Mouse (Mus musculus) spleen, adult 2 months (tissue): ENCODE results near the gene Zdhhc5. TPM values are rescaled to one million over a fixed set of nuclear protein-coding genes. Genes with fewer than 3 reads are reported as not detected.
A peak's percentile ranks its signal among the peaks of the same experiment; 100 is the strongest.

Experiments
- DNase-seq, 2 experiments: peaks; one replicate each; pipeline versions ENCODE4 v3.0.0 to v3.0.0-alpha.2; 2012 to 2021; ENCODE audit warnings: low spot score in 2 of 2, low read depth in 1 of 2
- H3K27ac ChIP-seq: fragments of 200-500 bp; 2 replicates; pipeline ENCODE4 v1.5.1; 2012; ENCODE audit warnings: low read length, inconsistent platforms; ENCODE audit not compliant: insufficient read depth
- H3K27me3 ChIP-seq: fragments of 200-500 bp; 2 replicates; pipeline ENCODE4 v1.6.1; 2012; ENCODE audit warnings: mild to moderate bottlenecking, moderate library complexity, low read length, inconsistent platforms; ENCODE audit not compliant: control insufficient read depth, insufficient read depth
- H3K36me3 ChIP-seq: fragments of 200-500 bp; 2 replicates; pipeline ENCODE4 v1.6.1; 2012; ENCODE audit warnings: mild to moderate bottlenecking, low read length, inconsistent platforms; ENCODE audit not compliant: control insufficient read depth, insufficient read depth
- H3K4me1 ChIP-seq: fragments of 200-500 bp; 2 replicates; pipeline ENCODE4 v1.6.1; 2011; ENCODE audit warnings: inconsistent platforms; ENCODE audit not compliant: control insufficient read depth, insufficient read depth, insufficient read length
- H3K4me3 ChIP-seq: fragments of 200-500 bp; 2 replicates; pipeline ENCODE4 v1.5.1; 2011; ENCODE audit warnings: mild to moderate bottlenecking, inconsistent platforms; ENCODE audit not compliant: insufficient read depth, insufficient read length; ENCODE audit errors: extremely low read depth
- CTCF ChIP-seq: fragments of 200-500 bp; IDR thresholded peaks from 2 replicates; pipeline ENCODE4 v1.5.1; 2011; ENCODE audit warnings: mild to moderate bottlenecking, inconsistent platforms; ENCODE audit not compliant: insufficient read depth, insufficient read length, insufficient replicate concordance; ENCODE audit errors: extremely low read depth
- POLR2A ChIP-seq: fragments of 200-500 bp; IDR thresholded peaks from 2 replicates; pipeline ENCODE4 v1.6.1; 2011; ENCODE audit warnings: low read depth, low read length, inconsistent platforms
- WGBS: fragments of 180-500 bp; shearing (Covaris S2); methylation state at CpG from one replicate; pipeline ENCODE4 v1.1.7; 2018; 5-methylcytosine and 5-hydroxymethylcytosine counted together
- polyA plus RNA-seq: library from polyadenylated mRNA; depleted of rRNA; stranded (reverse); fragments of >200 nt; gene quantifications from 2 replicates; pipeline ENCODE4 v1.2.3, GENCODE M21; 2012

The Zdhhc5 gene
- polyA plus RNA-seq, 1 experiment, result 24.2 TPM

DNA sequence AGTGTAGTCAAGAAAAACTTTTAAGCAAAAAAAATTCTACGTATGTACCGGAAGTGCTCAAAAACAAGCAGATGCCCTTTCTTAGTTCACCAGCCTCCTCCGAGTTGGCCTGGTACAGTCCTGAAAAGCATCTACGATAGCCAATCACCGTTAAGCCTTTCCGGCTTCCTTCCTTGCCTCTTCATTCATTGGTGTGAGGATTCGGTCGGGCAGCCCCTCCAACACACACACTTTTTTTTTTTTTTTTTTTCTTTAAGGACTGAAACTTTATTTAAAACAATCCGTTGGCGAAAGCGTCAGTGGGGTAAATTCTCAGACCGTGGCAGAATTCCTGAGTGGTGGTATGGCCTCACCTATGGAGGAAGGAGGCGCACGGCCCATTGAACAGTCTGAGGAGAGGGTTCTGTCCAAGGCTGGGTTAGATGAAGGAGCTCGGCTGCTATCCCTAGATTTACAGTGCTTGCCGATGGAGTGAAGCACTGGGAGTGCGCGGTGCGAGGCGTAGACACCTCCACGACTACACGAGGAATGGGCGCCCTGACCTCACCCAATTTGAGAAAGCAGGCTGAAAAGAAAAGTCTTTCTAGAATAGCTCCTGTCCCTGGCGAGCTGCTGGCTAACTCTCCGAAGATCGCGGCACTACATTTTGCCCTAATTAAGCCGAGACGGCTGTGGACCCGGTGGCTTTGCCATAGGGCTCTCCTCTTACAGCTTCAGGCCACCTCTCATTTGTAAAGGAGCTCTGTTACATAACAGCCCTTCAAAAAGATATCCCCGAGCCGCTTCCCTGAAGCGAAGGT, 782 bp upstream of the Zdhhc5 start:
- peaks cover 2% of the 10 kb centered on the region for H3K36me3 ChIP-seq
- H3K27ac ChIP-seq, result peak overlapping the region; percentile 94
- H3K4me3 ChIP-seq, result peak overlapping the region; percentile 98
- peaks cover 3% of the 10 kb centered on the region for H3K4me1 ChIP-seq
- WGBS, result under 1% methylated on average over 33 of the region's 33 CpGs
- TF ChIP-seq POLR2A (no peak), CTCF (no peak)
- peak; percentile 74 to 98 for DNase-seq
- H3K27me3 ChIP-seq, result no peaks in the 10 kb centered on the region

DNA sequence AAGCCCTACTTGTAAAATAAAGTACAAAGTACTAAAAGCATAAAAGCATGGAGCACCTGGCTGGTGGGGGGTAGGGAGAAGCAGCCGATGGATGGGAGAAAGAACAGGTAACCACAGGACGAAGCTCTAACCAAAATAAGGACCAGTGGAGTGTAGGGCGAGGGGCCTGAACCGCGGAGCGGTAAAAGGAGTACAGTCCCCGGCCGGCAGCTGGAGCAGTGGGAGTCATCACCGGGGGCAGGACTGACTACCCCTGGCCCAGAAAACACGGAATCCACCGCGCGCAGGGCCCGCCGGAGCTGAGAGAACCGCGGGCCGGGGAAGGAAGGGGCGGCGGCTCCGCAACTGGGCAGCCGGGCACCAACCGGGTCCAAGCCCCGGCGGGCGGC, 564 bp downstream of the Zdhhc5 start:
- WGBS, result 0% methylated on average over 23 of the region's 26 CpGs
- H3K36me3 ChIP-seq, result peaks cover 8% of the 10 kb centered on the region
- peak overlapping the region; percentile 93 for H3K27ac ChIP-seq
- peaks cover 3% of the 10 kb centered on the region for H3K4me1 ChIP-seq
- TF ChIP-seq POLR2A (no peak), CTCF (no peak)
- H3K4me3 ChIP-seq, result peak overlapping the region; percentile 76
- no peaks in the 10 kb centered on the region for H3K27me3 ChIP-seq
- DNase-seq, result no peak

DNA sequence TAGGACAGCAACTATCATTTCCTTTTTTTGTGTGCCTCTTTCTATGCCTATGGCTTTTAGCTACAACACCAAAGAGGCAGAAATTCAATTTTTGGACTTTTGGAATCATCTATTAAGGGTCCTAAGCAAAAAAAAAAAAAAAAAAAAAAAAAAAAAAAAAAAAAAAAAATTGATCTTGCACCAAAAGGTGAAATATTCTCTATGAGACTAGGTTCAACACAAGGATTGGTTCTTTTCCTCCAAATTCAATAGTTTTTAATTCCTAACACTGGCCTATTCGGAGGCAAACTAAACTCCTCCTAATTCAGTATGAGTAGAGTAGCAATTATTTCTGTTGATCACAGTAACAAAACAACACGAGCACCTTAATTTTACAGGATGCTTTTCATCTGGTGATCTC, 3.1 kb downstream of the Zdhhc5 start:
- Histone ChIP-seq H3K36me3 (peaks cover 17% of the 10 kb centered on the region), H3K27me3 (no peaks in the 10 kb centered on the region), H3K4me3 (no peak overlapping the region), H3K27ac (no peak overlapping the region), H3K4me1 (peaks cover 3% of the 10 kb centered on the region)
- TF ChIP-seq CTCF, result no peak
- no peak for TF ChIP-seq POLR2A
- DNase-seq, result no peak
- 96% methylated on average over 2 of the region's 2 CpGs for WGBS

DNA sequence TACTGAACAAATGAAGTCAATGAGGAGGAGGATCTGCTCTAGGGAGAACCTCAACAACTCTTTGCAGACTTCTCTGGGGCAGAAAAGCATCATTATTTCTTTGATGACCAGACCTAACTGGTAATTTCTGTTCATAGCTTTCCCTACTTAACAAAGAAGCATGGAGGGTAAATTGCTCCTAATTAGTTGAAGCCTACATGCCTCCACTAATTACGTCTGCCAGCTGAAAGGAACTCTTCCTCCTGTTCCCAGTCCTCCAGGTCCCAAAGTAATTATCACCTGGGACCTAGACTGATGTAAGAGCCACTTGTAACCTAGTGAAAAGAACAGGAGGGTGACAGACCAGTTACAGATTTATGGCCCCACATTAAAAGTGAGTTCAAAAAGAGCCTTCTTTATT, 7.5 kb downstream of the Zdhhc5 start:
- no peaks in the 10 kb centered on the region for H3K4me1 ChIP-seq
- TF ChIP-seq CTCF, result no peak
- no peaks in the 10 kb centered on the region for H3K27me3 ChIP-seq
- H3K4me3 ChIP-seq, result no peak overlapping the region
- WGBS, result 88% methylated on average over 1 of the region's 1 CpGs
- H3K27ac ChIP-seq, result no peak overlapping the region
- peaks cover 19% of the 10 kb centered on the region for H3K36me3 ChIP-seq
- no peak for DNase-seq

DNA sequence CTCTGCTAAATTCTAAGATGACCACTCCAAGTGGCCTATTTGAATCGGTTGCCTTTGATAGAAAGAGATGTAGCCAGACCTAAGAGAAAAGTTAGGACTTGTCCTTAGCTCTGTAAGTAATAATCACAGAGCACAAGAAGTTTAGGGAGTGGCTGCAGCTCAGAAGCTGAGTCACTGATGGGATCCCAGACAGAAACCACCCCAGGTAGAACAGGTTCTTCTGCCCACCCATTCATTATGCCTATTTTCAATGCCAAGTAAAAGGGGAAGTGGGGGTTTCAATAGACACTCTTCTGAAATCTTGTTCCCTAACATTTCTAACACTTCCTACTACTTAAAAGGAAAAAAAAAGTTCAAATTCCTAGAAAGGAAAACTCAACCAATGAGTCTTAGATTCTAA, 9.7 kb downstream of the Zdhhc5 start:
- 83% methylated on average over 1 of the region's 1 CpGs for WGBS
- Histone ChIP-seq H3K27ac (no peak overlapping the region), H3K27me3 (no peaks in the 10 kb centered on the region), H3K36me3 (peaks cover 19% of the 10 kb centered on the region), H3K4me1 (no peaks in the 10 kb centered on the region), H3K4me3 (no peak overlapping the region)
- no peak for TF ChIP-seq POLR2A
- TF ChIP-seq CTCF, result no peak
- DNase-seq, result no peak

DNA sequence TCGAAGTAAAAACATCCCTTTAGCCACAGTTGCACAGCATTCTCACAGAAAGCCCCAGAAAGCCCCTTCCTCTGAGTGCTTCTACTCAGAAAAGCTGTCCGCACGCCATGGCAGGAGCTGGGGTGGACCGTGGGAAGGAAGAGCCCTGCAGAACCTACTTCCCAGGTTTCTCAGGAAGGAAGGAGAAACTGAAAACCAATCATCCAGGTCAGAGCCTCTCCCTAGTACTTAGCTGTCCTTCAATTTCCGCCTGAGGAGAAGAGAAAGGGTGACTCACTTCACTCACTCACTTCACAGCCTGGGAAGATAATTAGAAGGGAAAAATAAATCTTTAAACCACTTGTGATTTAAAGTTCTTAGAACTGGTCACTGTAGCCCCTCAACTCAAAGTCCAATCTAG, 10.7 kb downstream of the Zdhhc5 start:
- H3K27me3 ChIP-seq, result no peaks in the 10 kb centered on the region
- 94% methylated on average over 5 of the region's 5 CpGs for WGBS
- no peak overlapping the region for H3K4me3 ChIP-seq
- DNase-seq, result no peak
- H3K36me3 ChIP-seq, result peaks cover 14% of the 10 kb centered on the region
- no peak overlapping the region for H3K27ac ChIP-seq
- no peaks in the 10 kb centered on the region for H3K4me1 ChIP-seq
- no peak for TF ChIP-seq POLR2A
- no peak for TF ChIP-seq CTCF

DNA sequence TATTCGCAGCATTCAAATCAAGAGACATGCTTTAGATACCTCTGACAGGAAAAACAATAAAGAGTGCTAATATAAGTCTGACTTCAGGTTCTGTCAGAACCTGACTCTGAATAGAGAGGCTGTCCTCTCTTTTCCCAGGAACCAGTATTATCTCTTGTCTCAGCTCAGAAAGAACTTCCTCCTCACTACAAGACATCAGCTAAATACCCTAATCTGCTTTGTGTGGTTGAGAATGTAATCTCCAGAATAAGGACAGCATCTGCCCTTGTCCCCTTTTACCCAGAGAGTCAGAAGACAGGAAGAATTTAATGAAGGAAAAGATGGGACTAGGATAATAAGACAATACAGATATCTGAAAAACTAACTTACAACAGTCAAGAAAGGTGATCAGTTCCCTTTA, 11.5 kb downstream of the Zdhhc5 start:
- no peak for DNase-seq
- Histone ChIP-seq H3K4me1 (no peaks in the 10 kb centered on the region), H3K36me3 (peaks cover 9% of the 10 kb centered on the region), H3K27me3 (no peaks in the 10 kb centered on the region), H3K27ac (no peak overlapping the region), H3K4me3 (no peak overlapping the region)
- 95% methylated on average over 1 of the region's 1 CpGs for WGBS
- TF ChIP-seq POLR2A (no peak), CTCF (no peak)
